Mouse (Mus musculus) spleen, adult 2 months (tissue): ENCODE measurements around the gene Mvb12a. TPM values are rescaled to one million over a fixed set of nuclear protein-coding genes. Genes with fewer than 3 reads are reported as not detected.

Source experiments
- DNase-seq, 2 experiments: peaks; one replicate each; pipeline versions ENCODE4 v3.0.0 to v3.0.0-alpha.2; 2012 to 2021; ENCODE audit warnings: low spot score in 2 of 2, low read depth in 1 of 2
- H3K27ac ChIP-seq: fragments of 200-500 bp; 2 replicates; pipeline ENCODE4 v1.5.1; 2012; ENCODE audit warnings: low read length, inconsistent platforms; ENCODE audit not compliant: insufficient read depth
- H3K27me3 ChIP-seq: fragments of 200-500 bp; 2 replicates; pipeline ENCODE4 v1.6.1; 2012; ENCODE audit warnings: mild to moderate bottlenecking, moderate library complexity, low read length, inconsistent platforms; ENCODE audit not compliant: control insufficient read depth, insufficient read depth
- H3K36me3 ChIP-seq: fragments of 200-500 bp; 2 replicates; pipeline ENCODE4 v1.6.1; 2012; ENCODE audit warnings: mild to moderate bottlenecking, low read length, inconsistent platforms; ENCODE audit not compliant: control insufficient read depth, insufficient read depth
- H3K4me1 ChIP-seq: fragments of 200-500 bp; 2 replicates; pipeline ENCODE4 v1.6.1; 2011; ENCODE audit warnings: inconsistent platforms; ENCODE audit not compliant: control insufficient read depth, insufficient read depth, insufficient read length
- H3K4me3 ChIP-seq: fragments of 200-500 bp; 2 replicates; pipeline ENCODE4 v1.5.1; 2011; ENCODE audit warnings: mild to moderate bottlenecking, inconsistent platforms; ENCODE audit not compliant: insufficient read depth, insufficient read length; ENCODE audit errors: extremely low read depth
- CTCF ChIP-seq: fragments of 200-500 bp; IDR thresholded peaks from 2 replicates; pipeline ENCODE4 v1.5.1; 2011; ENCODE audit warnings: mild to moderate bottlenecking, inconsistent platforms; ENCODE audit not compliant: insufficient read depth, insufficient read length, insufficient replicate concordance; ENCODE audit errors: extremely low read depth
- POLR2A ChIP-seq: fragments of 200-500 bp; IDR thresholded peaks from 2 replicates; pipeline ENCODE4 v1.6.1; 2011; ENCODE audit warnings: low read depth, low read length, inconsistent platforms
- WGBS: fragments of 180-500 bp; shearing (Covaris S2); methylation state at CpG from one replicate; pipeline ENCODE4 v1.1.7; 2018; 5-methylcytosine and 5-hydroxymethylcytosine counted together
- polyA plus RNA-seq: library from polyadenylated mRNA; depleted of rRNA; stranded (reverse); fragments of >200 nt; gene quantifications from 2 replicates; pipeline ENCODE4 v1.2.3, GENCODE M21; 2012

The Mvb12a gene
- polyA plus RNA-seq, 1 experiment, result 89.9 TPM

GRCm38 (mm10) chr8:71577856-71578387, 35.2 kb downstream of the Mvb12a start:
- no peak overlapping the region for H3K27ac ChIP-seq
- WGBS, result 67% methylated on average over 4 of the region's 4 CpGs
- no peaks in the 10 kb centered on the region for H3K4me1 ChIP-seq
- H3K4me3 ChIP-seq, result no peak overlapping the region
- H3K27me3 ChIP-seq, result no peaks in the 10 kb centered on the region
- no peak for DNase-seq
- no peaks in the 10 kb centered on the region for H3K36me3 ChIP-seq
- TF ChIP-seq POLR2A, result no peak
- TF ChIP-seq CTCF, result no peak

GRCm38 (mm10) chr8:71579009-71579408, 36.3 kb downstream of the Mvb12a start:
- H3K4me3 ChIP-seq, result no peak overlapping the region
- TF ChIP-seq CTCF (no peak), POLR2A (no peak)
- no peaks in the 10 kb centered on the region for H3K4me1 ChIP-seq
- 75% methylated on average over 1 of the region's 1 CpGs for WGBS
- no peaks in the 10 kb centered on the region for H3K27me3 ChIP-seq
- DNase-seq, result no peak
- no peaks in the 10 kb centered on the region for H3K36me3 ChIP-seq
- H3K27ac ChIP-seq, result no peak overlapping the region

- Histone ChIP-seq H3K27me3 (no peaks in the 10 kb centered on the region), H3K4me3 (no peak overlapping the region), H3K27ac (no peak overlapping the region), H3K36me3 (no peaks in the 10 kb centered on the region), H3K4me1 (no peaks in the 10 kb centered on the region)
- no peak for DNase-seq
- TF ChIP-seq CTCF, result no peak
- WGBS, result 94% methylated on average over 14 of the region's 14 CpGs
These were observed 36.8 kb downstream of the Mvb12a start for GRCm38 (mm10) chr8:71579476-71579875.

GRCm38 (mm10) chr8:71580201-71580600, 37.5 kb downstream of the Mvb12a start:
- Histone ChIP-seq H3K4me3 (no peak overlapping the region), H3K4me1 (no peaks in the 10 kb centered on the region), H3K27me3 (no peaks in the 10 kb centered on the region), H3K27ac (no peak overlapping the region), H3K36me3 (no peaks in the 10 kb centered on the region)
- no peak for DNase-seq
- TF ChIP-seq POLR2A (no peak), CTCF (no peak)
- 91% methylated on average over 8 of the region's 9 CpGs for WGBS

GRCm38 (mm10) chr8:71586891-71587290, 44.2 kb downstream of the Mvb12a start:
- TF ChIP-seq POLR2A (no peak), CTCF (peak; percentile 42; the same call in 1 of the 2 replicates)

GRCm38 (mm10) chr8:71588762-71589161, 46.0 kb downstream of the Mvb12a start:
- DNase-seq, result no peak
- WGBS, result 84% methylated on average over 3 of the region's 3 CpGs
- no peak overlapping the region for H3K4me3 ChIP-seq
- no peaks in the 10 kb centered on the region for H3K36me3 ChIP-seq
- no peak for TF ChIP-seq POLR2A
- no peak for TF ChIP-seq CTCF
- H3K27ac ChIP-seq, result no peak overlapping the region
- peaks cover 8% of the 10 kb centered on the region; the same call in 1 of the 2 replicates for H3K4me1 ChIP-seq
- H3K27me3 ChIP-seq, result no peaks in the 10 kb centered on the region

More at GRCm38 (mm10) chr8:71586891-71587290, 44.2 kb downstream of the Mvb12a start:
- no peaks in the 10 kb centered on the region for H3K27me3 ChIP-seq
- H3K4me1 ChIP-seq, result peaks cover 3% of the 10 kb centered on the region; the same call in 1 of the 2 replicates
- no peak overlapping the region for H3K27ac ChIP-seq
- no peak overlapping the region for H3K4me3 ChIP-seq
- no peak for DNase-seq
- no peaks in the 10 kb centered on the region for H3K36me3 ChIP-seq
- 51% methylated on average over 2 of the region's 2 CpGs for WGBS

GRCm38 (mm10) chr8:71591017-71591416, 48.3 kb downstream of the Mvb12a start:
- peak overlapping the region; percentile 95 for H3K27ac ChIP-seq
- peak overlapping the region; percentile 95 for H3K4me3 ChIP-seq
- no peak for DNase-seq
- TF ChIP-seq POLR2A (no peak), CTCF (no peak)
- 6% methylated on average over 5 of the region's 5 CpGs for WGBS
- H3K36me3 ChIP-seq, result no peaks in the 10 kb centered on the region
- H3K27me3 ChIP-seq, result no peaks in the 10 kb centered on the region
- peaks cover 13% of the 10 kb centered on the region; the same call in 1 of the 2 replicates for H3K4me1 ChIP-seq
